Mouse (Mus musculus): ENCODE measurements around the gene Cpt1a.

GRCm38 (mm10) chr19:3428057-3428830, 106.1 kb downstream of the Cpt1a start:
- TF ChIP-seq CTCF (IDR thresholded peaks at IDR 0.05; ENCODE audit: borderline replicate concordance, extremely low read depth, insufficient read depth, insufficient read length) = no peak
- TF ChIP-seq POLR2A (IDR thresholded peaks at IDR 0.05; ENCODE audit: borderline replicate concordance, extremely low read depth, insufficient read depth, insufficient read length, poor library complexity, severe bottlenecking) = no peak

All from brain, embryonic 14.5 days (tissue).